Mouse (Mus musculus): Measurements from ENCODE around the gene Larp1.

- no peak for TF ChIP-seq CTCF (IDR thresholded peaks at IDR 0.05; ENCODE audit: insufficient read depth, low read length)
- no peak for TF ChIP-seq POLR2A (IDR thresholded peaks at IDR 0.05; ENCODE audit: borderline replicate concordance, extremely low read depth, low read depth, low read length)
These were observed 18.0 kb downstream of the Larp1 start for GRCm38 (mm10) chr11:58026860-58027259.

Data from lung, adult 2 months (tissue).